Mouse (Mus musculus): ENCODE results near the gene Zfp507.

Gene Zfp507

GRCm38 (mm10) chr7:35802906-35803595 is at the start of gene Zfp507:
Gene Zfp507 (minus strand): TSS chr7:35803003.
- DNase-seq (ENCODE audit: low read depth), result peak; percentile 51

GRCm38 (mm10) chr7:35850426-35850825 is 47.6 kb upstream of the Zfp507 start:
- no peak for DNase-seq (ENCODE audit: low read depth)

GRCm38 (mm10) chr7:35848526-35848925 is 45.7 kb upstream of the Zfp507 start:
- no peak for DNase-seq (ENCODE audit: low read depth)

- no peak for DNase-seq (ENCODE audit: low read depth)
Measured at GRCm38 (mm10) chr7:35840504-35840903, 37.7 kb upstream of the Zfp507 start.

GRCm38 (mm10) chr7:35836851-35837250 is 34.0 kb upstream of the Zfp507 start:
- DNase-seq (ENCODE audit: low read depth), result no peak

- no peak for DNase-seq (ENCODE audit: low read depth)
Measured at GRCm38 (mm10) chr7:35836415-35836814, 33.6 kb upstream of the Zfp507 start.

- no peak for DNase-seq (ENCODE audit: low read depth)
Measured at GRCm38 (mm10) chr7:35830119-35830518, 27.3 kb upstream of the Zfp507 start.

- DNase-seq (ENCODE audit: low read depth), result no peak
Measured at GRCm38 (mm10) chr7:35823906-35824305, 21.1 kb upstream of the Zfp507 start.

GRCm38 (mm10) chr7:35822320-35822719 is 19.5 kb upstream of the Zfp507 start:
- no peak for DNase-seq (ENCODE audit: low read depth)

- no peak for DNase-seq (ENCODE audit: low read depth)
Measured at GRCm38 (mm10) chr7:35821357-35821756, 18.6 kb upstream of the Zfp507 start.

GRCm38 (mm10) chr7:35819486-35819885 is 16.7 kb upstream of the Zfp507 start:
- DNase-seq (ENCODE audit: low read depth), result no peak

GRCm38 (mm10) chr7:35814759-35815551 is 12.2 kb upstream of the Zfp507 start:
- no peak for DNase-seq (ENCODE audit: low read depth)

- no peak for DNase-seq (ENCODE audit: low read depth)
Measured at GRCm38 (mm10) chr7:35813306-35813705, 10.5 kb upstream of the Zfp507 start.

- DNase-seq (ENCODE audit: low read depth), result no peak
Measured at GRCm38 (mm10) chr7:35810736-35811135, 7.9 kb upstream of the Zfp507 start.

- DNase-seq (ENCODE audit: low read depth), result no peak
Measured at GRCm38 (mm10) chr7:35804206-35804605, 1.4 kb upstream of the Zfp507 start.

GRCm38 (mm10) chr7:35802201-35802905 is 450 bp downstream of the Zfp507 start:
- DNase-seq (ENCODE audit: low read depth), result no peak

- no peak for DNase-seq (ENCODE audit: low read depth)
Measured at GRCm38 (mm10) chr7:35796123-35796522, 6.7 kb downstream of the Zfp507 start.

- no peak for DNase-seq (ENCODE audit: low read depth)
Measured at GRCm38 (mm10) chr7:35794145-35794664, 8.6 kb downstream of the Zfp507 start.

- DNase-seq (ENCODE audit: low read depth), result no peak
Measured at GRCm38 (mm10) chr7:35792150-35792848, 10.5 kb downstream of the Zfp507 start.

GRCm38 (mm10) chr7:35790926-35791325 is 11.9 kb downstream of the Zfp507 start:
- DNase-seq (ENCODE audit: low read depth), result no peak

GRCm38 (mm10) chr7:35790201-35790600 is 12.6 kb downstream of the Zfp507 start:
- DNase-seq (ENCODE audit: low read depth), result no peak

- DNase-seq (ENCODE audit: low read depth), result no peak
Measured at GRCm38 (mm10) chr7:35785579-35785978, 17.2 kb downstream of the Zfp507 start.

Measured in c-Kit-positive CD71-negative TER-119-negative erythroid progenitor cells, embryonic 14.5 days (primary cell).